Mouse (Mus musculus) midbrain, embryonic 14.5 days (tissue): ENCODE data around the gene Foxd4. TPM values are rescaled to one million over a fixed set of nuclear protein-coding genes. Genes with fewer than 3 reads are reported as not detected.
A peak's percentile ranks its signal among the peaks of the same experiment; 100 is the strongest.

ENCODE experiments used
- ATAC-seq: fragments of 200-750 bp; cut with Nextera tagmentation; 2 replicates; pipeline ENCODE4 v1.8.0; 2017; ENCODE audit warnings: moderate number of reproducible peaks, moderate library complexity; ENCODE audit not compliant: low FRiP score, low TSS enrichment
- DNase-seq: peaks from one replicate; pipeline ENCODE4 v3.0.0-alpha.2; 2015
- H3K27ac ChIP-seq: fragments of 300-500 bp; sonication (generic); replicated peaks from 2 replicates; pipeline ENCODE4 v1.5.1; 2014; ENCODE audit warnings: mild to moderate bottlenecking, low read depth, low read length, moderate library complexity
- H3K27me3 ChIP-seq: fragments of 300-500 bp; sonication (generic); 2 replicates; pipeline ENCODE4 v1.6.1; 2014; ENCODE audit warnings: low read length, control low read depth, mixed read lengths; ENCODE audit not compliant: control insufficient read depth, insufficient read depth
- H3K36me3 ChIP-seq: fragments of 300-500 bp; sonication (generic); 2 replicates; pipeline ENCODE4 v1.6.1; 2014; ENCODE audit warnings: low read length, control low read depth; ENCODE audit not compliant: control insufficient read depth, insufficient read depth
- H3K4me1 ChIP-seq: fragments of 300-500 bp; sonication (generic); 2 replicates; pipeline ENCODE4 v1.6.1; 2014; ENCODE audit warnings: mild to moderate bottlenecking, antibody characterized with exemption, low read length, control low read depth; ENCODE audit not compliant: control insufficient read depth, insufficient read depth
- H3K4me2 ChIP-seq: fragments of 300-500 bp; sonication (generic); 2 replicates; pipeline ENCODE4 v1.6.1; 2014; ENCODE audit warnings: mild to moderate bottlenecking, low read length, moderate library complexity
- H3K4me3 ChIP-seq: fragments of 300-500 bp; sonication (generic); replicated peaks from 2 replicates; pipeline ENCODE4 v1.5.1; 2014; ENCODE audit warnings: low read depth, low read length
- H3K9ac ChIP-seq: fragments of 300-500 bp; sonication (generic); replicated peaks from 2 replicates; pipeline ENCODE4 v1.6.1; 2014; ENCODE audit warnings: mild to moderate bottlenecking, low read length, moderate library complexity
- H3K9me3 ChIP-seq: fragments of 300-500 bp; sonication (generic); 2 replicates; pipeline ENCODE4 v1.6.1; 2016; ENCODE audit warnings: low read length, control low read depth, mixed read lengths; ENCODE audit not compliant: control insufficient read depth
- WGBS: fragments of 180-500 bp; shearing (Covaris S2); extraction: QIAGEN DNeasy Blood & Tissue Kit; methylation state at CpG from one replicate; pipeline ENCODE4 v1.1.7; 2014; 5-methylcytosine and 5-hydroxymethylcytosine counted together
- polyA plus RNA-seq: library from polyadenylated mRNA; unstranded; fragments of >200 nt; fragmentation: Nextera tagmentation; extraction: Ambion mirVana; gene quantifications from 2 replicates; pipeline ENCODE4 v1.2.1, GENCODE M21; 2014

The Foxd4 gene
- not detected in 2 replicates for polyA plus RNA-seq

- peak within 1 kb of the TSS; percentile 39 for H3K4me3 ChIP-seq
- no peak within 1 kb of the TSS for H3K9ac ChIP-seq
- peak; percentile 11 for DNase-seq
- WGBS, result under 1% methylated on average over 27 of the region's 27 CpGs
- H3K36me3 ChIP-seq, result no peaks in the 10 kb centered on the region
- 0 out of 2 replicates have a peak, but pooled peaks have one; percentile 24 for ATAC-seq
- peaks cover 69% of the 10 kb centered on the region for H3K27me3 ChIP-seq
- H3K9me3 ChIP-seq, result no peaks in the 10 kb centered on the region
- H3K4me2 ChIP-seq, result peak within 1 kb of the TSS; percentile 74
- H3K27ac ChIP-seq, result no peak within 1 kb of the TSS
- peaks cover 18% of the 10 kb centered on the region; the same call in 1 of the 2 replicates for H3K4me1 ChIP-seq
Observed at GRCm38 (mm10) chr19:24900581-24901220, at the start of gene Foxd4. Gene Foxd4 (minus strand): TSS chr19:24901197.

- Histone ChIP-seq H3K4me1 (no peaks in the 10 kb centered on the region), H3K36me3 (no peaks in the 10 kb centered on the region), H3K27ac (no peak overlapping the region), H3K4me2 (no peak overlapping the region), H3K9ac (no peak overlapping the region), H3K9me3 (no peaks in the 10 kb centered on the region), H3K4me3 (no peak overlapping the region), H3K27me3 (no peaks in the 10 kb centered on the region)
- no peak for DNase-seq
- no peak for ATAC-seq
Observed at GRCm38 (mm10) chr19:24945521-24946262, 44.7 kb upstream of the Foxd4 start.

- ATAC-seq (no peak), DNase-seq (peak; percentile 23)
- WGBS, result 37% methylated on average over 1 of the region's 1 CpGs
- Histone ChIP-seq H3K27ac (no peak overlapping the region), H3K36me3 (no peaks in the 10 kb centered on the region), H3K4me3 (no peak overlapping the region), H3K9me3 (no peaks in the 10 kb centered on the region), H3K4me2 (no peak overlapping the region), H3K4me1 (no peaks in the 10 kb centered on the region), H3K9ac (no peak overlapping the region), H3K27me3 (no peaks in the 10 kb centered on the region)
Observed at GRCm38 (mm10) chr19:24937084-24937483, 36.1 kb upstream of the Foxd4 start.

GRCm38 (mm10) chr19:24929041-24929440, 28.0 kb upstream of the Foxd4 start:
- Histone ChIP-seq H3K27me3 (no peaks in the 10 kb centered on the region), H3K4me1 (no peaks in the 10 kb centered on the region), H3K4me3 (no peak overlapping the region), H3K36me3 (0 out of 2 replicates have a peak, but pooled peaks cover 3% of the 10 kb centered on the region), H3K9ac (no peak overlapping the region), H3K27ac (no peak overlapping the region), H3K4me2 (no peak overlapping the region), H3K9me3 (no peaks in the 10 kb centered on the region)
- WGBS, result 33% methylated on average over 1 of the region's 1 CpGs
- no peak for ATAC-seq
- no peak for DNase-seq

- H3K4me1 ChIP-seq, result no peaks in the 10 kb centered on the region
- 92% methylated on average over 5 of the region's 5 CpGs for WGBS
- peaks cover 16% of the 10 kb centered on the region for H3K36me3 ChIP-seq
- no peak overlapping the region for H3K27ac ChIP-seq
- DNase-seq (no peak), ATAC-seq (no peak)
- no peak overlapping the region for H3K4me2 ChIP-seq
- no peak overlapping the region for H3K9ac ChIP-seq
- no peak overlapping the region for H3K4me3 ChIP-seq
- H3K27me3 ChIP-seq, result no peaks in the 10 kb centered on the region
- H3K9me3 ChIP-seq, result no peaks in the 10 kb centered on the region
Observed at GRCm38 (mm10) chr19:24920866-24921265, 19.9 kb upstream of the Foxd4 start.

- WGBS, result 96% methylated on average over 3 of the region's 3 CpGs
- Histone ChIP-seq H3K4me2 (no peak overlapping the region), H3K27me3 (no peaks in the 10 kb centered on the region), H3K36me3 (no peaks in the 10 kb centered on the region), H3K9me3 (no peaks in the 10 kb centered on the region), H3K9ac (no peak overlapping the region), H3K4me1 (no peaks in the 10 kb centered on the region), H3K4me3 (no peak overlapping the region), H3K27ac (no peak overlapping the region)
- ATAC-seq (no peak), DNase-seq (no peak)
Observed at GRCm38 (mm10) chr19:24908385-24909155, 7.6 kb upstream of the Foxd4 start.

- Histone ChIP-seq H3K4me2 (no peak overlapping the region), H3K27ac (no peak overlapping the region), H3K9ac (no peak overlapping the region), H3K9me3 (no peaks in the 10 kb centered on the region), H3K4me3 (no peak overlapping the region), H3K4me1 (no peaks in the 10 kb centered on the region), H3K36me3 (no peaks in the 10 kb centered on the region), H3K27me3 (peaks cover 8% of the 10 kb centered on the region; the same call in 1 of the 2 replicates)
- DNase-seq (no peak), ATAC-seq (no peak)
- WGBS, result 96% methylated on average over 6 of the region's 6 CpGs
Observed at GRCm38 (mm10) chr19:24907655-24908054, 6.7 kb upstream of the Foxd4 start.

GRCm38 (mm10) chr19:24902821-24903220, 1.8 kb upstream of the Foxd4 start:
- Histone ChIP-seq H3K4me1 (peaks cover 12% of the 10 kb centered on the region; the same call in 1 of the 2 replicates), H3K9me3 (no peaks in the 10 kb centered on the region), H3K27me3 (peaks cover 52% of the 10 kb centered on the region), H3K27ac (no peak overlapping the region), H3K4me2 (no peak overlapping the region), H3K9ac (no peak overlapping the region), H3K36me3 (no peaks in the 10 kb centered on the region), H3K4me3 (no peak overlapping the region)
- DNase-seq (no peak), ATAC-seq (no peak)
- WGBS, result 48% methylated on average over 2 of the region's 2 CpGs
